Mouse (Mus musculus) intestine, embryonic 14.5 days (tissue): ENCODE data around the gene Reln. TPM values are rescaled to one million over a fixed set of nuclear protein-coding genes. Genes with fewer than 3 reads are reported as not detected.

Experiments
- ATAC-seq: fragments of 200-750 bp; cut with Nextera tagmentation; replicated peaks from 2 replicates; pipeline ENCODE4 v1.8.0; 2017; ENCODE audit warnings: low read depth, moderate number of reproducible peaks, moderate TSS enrichment, moderate library complexity; ENCODE audit not compliant: low FRiP score, low TSS enrichment
- DNase-seq: peaks from one replicate; pipeline ENCODE4 v3.0.0-alpha.2; 2018; ENCODE audit warnings: low spot score
- H3K27ac ChIP-seq: fragments of 300-500 bp; sonication (generic); 2 replicates; pipeline ENCODE4 v1.5.1; 2014; ENCODE audit warnings: low read depth, mild to moderate bottlenecking, control low read depth
- H3K27me3 ChIP-seq: fragments of 300-500 bp; sonication (generic); replicated peaks from 2 replicates; pipeline ENCODE4 v1.6.1; 2014; ENCODE audit warnings: low read length, control low read depth; ENCODE audit not compliant: control insufficient read depth, insufficient read depth
- H3K36me3 ChIP-seq: fragments of 300-500 bp; sonication (generic); 2 replicates; pipeline ENCODE4 v1.6.1; 2014; ENCODE audit warnings: low read length, control low read depth; ENCODE audit not compliant: control insufficient read depth, insufficient read depth
- H3K4me1 ChIP-seq: fragments of 300-500 bp; sonication (generic); replicated peaks from 2 replicates; pipeline ENCODE4 v1.6.1; 2014; ENCODE audit warnings: low read length, control low read depth, mixed read lengths; ENCODE audit not compliant: control insufficient read depth, insufficient read depth
- H3K4me2 ChIP-seq: fragments of 300-500 bp; sonication (generic); 2 replicates; pipeline ENCODE4 v1.6.1; 2014; ENCODE audit warnings: low read length
- H3K4me3 ChIP-seq: fragments of 300-500 bp; sonication (generic); 2 replicates; pipeline ENCODE4 v1.5.1; 2014; ENCODE audit warnings: low read depth, low read length, control low read depth, mixed read lengths
- H3K9ac ChIP-seq: fragments of 300-500 bp; sonication (generic); 2 replicates; pipeline ENCODE4 v1.6.1; 2014; ENCODE audit warnings: mild to moderate bottlenecking, low read length
- H3K9me3 ChIP-seq: fragments of 300-500 bp; sonication (generic); 2 replicates; pipeline ENCODE4 v1.6.1; 2016; ENCODE audit warnings: low read length, control low read depth; ENCODE audit not compliant: control insufficient read depth
- WGBS: fragments of 180-500 bp; shearing (Covaris S2); extraction: QIAGEN DNeasy Blood & Tissue Kit; methylation state at CpG from one replicate; pipeline ENCODE4 v1.1.7; 2014; 5-methylcytosine and 5-hydroxymethylcytosine counted together
- polyA plus RNA-seq: library from polyadenylated mRNA; unstranded; fragments of >200 nt; fragmentation: Nextera tagmentation; extraction: Ambion mirVana; gene quantifications from 2 replicates; pipeline ENCODE4 v1.2.1, GENCODE M21; 2014

Gene Reln
- polyA plus RNA-seq, 1 experiment from 2014 or later: 3.7 TPM

DNA sequence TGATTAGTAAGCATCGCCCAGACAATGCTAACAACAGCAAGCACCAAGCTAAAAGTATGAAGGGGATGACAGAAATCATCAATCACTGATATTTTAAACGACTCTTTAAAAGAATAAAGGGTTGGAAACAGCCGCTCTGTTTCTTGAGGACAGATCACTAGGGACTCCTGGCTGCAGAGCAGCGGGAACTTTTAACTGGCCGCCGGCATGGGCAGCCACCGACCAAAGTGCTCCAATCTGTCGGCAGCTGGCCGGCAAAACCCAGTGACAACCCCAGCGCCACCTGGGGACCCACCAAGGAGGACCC, 1.0 kb downstream of the Reln start:
- Histone ChIP-seq H3K27ac (no peak overlapping the region), H3K36me3 (no peaks in the 10 kb centered on the region), H3K9ac (no peak overlapping the region), H3K4me2 (peak overlapping the region; percentile 92), H3K27me3 (peaks cover 87% of the 10 kb centered on the region), H3K4me3 (peak overlapping the region; percentile 47; the same call in 1 of the 2 replicates), H3K9me3 (no peaks in the 10 kb centered on the region), H3K4me1 (0 out of 2 replicates have a peak, but pooled peaks cover 3% of the 10 kb centered on the region)
- DNase-seq: no peak
- under 1% methylated on average over 10 of the region's 10 CpGs for WGBS
- ATAC-seq: no peak

DNA sequence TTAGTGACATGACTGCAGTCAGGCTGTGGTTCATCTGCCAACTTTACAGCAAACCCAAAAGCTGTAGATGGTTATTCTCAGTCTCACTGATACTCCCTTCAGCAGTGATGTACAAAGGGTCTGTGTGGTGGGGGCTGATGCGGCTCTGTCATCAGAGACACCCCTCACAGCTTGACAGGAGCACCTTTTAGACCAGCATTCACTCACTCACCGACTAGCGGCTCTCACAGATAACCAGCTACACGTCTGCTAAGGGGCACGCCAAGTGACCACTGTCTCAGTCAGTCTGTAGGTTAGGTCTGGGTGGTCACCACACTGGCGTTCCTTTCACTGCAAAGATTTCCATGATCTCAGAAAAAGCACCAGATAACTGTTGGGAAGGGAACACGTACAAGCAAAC, 2.0 kb downstream of the Reln start:
- whole genome bisulfite sequencing: 74% methylated on average over 7 of the region's 7 CpGs
- no peak overlapping the region for H3K27ac ChIP-seq

DNA sequence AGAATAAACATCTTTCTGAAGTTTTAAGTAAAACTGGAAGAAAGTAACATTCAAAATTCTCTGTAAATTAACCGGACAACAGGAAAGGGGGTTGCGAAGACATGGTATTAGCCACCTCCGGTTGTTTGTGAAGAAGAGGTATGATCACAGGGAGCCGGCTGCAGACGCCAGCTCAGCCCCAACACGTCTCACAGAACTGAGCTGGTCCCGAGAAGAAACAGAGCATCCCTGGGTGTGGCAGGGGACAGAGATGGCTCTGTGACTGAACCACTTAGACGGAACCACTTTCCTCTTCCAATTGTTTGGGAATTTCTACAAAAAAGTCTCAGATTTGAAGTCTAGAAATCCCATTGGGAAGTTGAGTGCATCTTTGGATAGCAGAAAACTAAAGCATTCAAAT, 3.5 kb downstream of the Reln start:
- H3K36me3 ChIP-seq: no peaks in the 10 kb centered on the region
- H3K27me3 ChIP-seq: peaks cover 62% of the 10 kb centered on the region
- H3K9me3 ChIP-seq: no peaks in the 10 kb centered on the region
- H3K27ac ChIP-seq: no peak overlapping the region
- no peak overlapping the region for H3K4me2 ChIP-seq
- DNase-seq (no peak), ATAC-seq (no peak)
- WGBS: 87% methylated on average over 8 of the region's 8 CpGs
- 0 out of 2 replicates have a peak, but pooled peaks cover 3% of the 10 kb centered on the region for H3K4me1 ChIP-seq
- H3K9ac ChIP-seq: no peak overlapping the region
- no peak overlapping the region for H3K4me3 ChIP-seq

More for the DNA sequence above, 2.0 kb downstream of the Reln start:
- H3K36me3 ChIP-seq: no peaks in the 10 kb centered on the region
- H3K4me1 ChIP-seq: 0 out of 2 replicates have a peak, but pooled peaks cover 3% of the 10 kb centered on the region
- H3K9ac ChIP-seq: no peak overlapping the region
- H3K4me2 ChIP-seq: no peak overlapping the region
- peaks cover 77% of the 10 kb centered on the region for H3K27me3 ChIP-seq
- ATAC-seq: no peak
- H3K9me3 ChIP-seq: no peaks in the 10 kb centered on the region
- no peak overlapping the region for H3K4me3 ChIP-seq
- no peak for DNase-seq

DNA sequence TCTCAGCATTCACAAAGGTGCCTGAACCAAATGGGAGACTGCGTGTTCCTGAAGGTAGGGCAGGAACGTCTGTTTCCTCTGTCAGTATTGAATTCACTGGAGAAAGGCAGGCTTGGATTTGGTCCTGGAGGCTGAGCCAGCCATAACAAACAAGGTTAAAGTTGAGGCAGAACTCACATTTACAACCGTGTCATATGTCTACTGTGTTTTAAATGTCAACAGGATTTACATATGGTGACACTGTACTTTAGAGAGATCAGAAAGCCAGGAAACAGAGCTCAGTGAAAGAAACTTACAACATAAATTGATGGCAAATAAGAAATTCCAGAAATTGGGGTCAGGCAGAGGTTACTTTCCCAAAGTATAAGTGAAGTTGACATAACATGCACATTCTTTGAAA, 9.1 kb downstream of the Reln start:
- Histone ChIP-seq H3K9me3 (peaks cover 6% of the 10 kb centered on the region; the same call in 1 of the 2 replicates), H3K27ac (no peak overlapping the region), H3K27me3 (peaks cover 7% of the 10 kb centered on the region; the same call in 1 of the 2 replicates), H3K4me1 (no peaks in the 10 kb centered on the region), H3K4me2 (no peak overlapping the region), H3K36me3 (no peaks in the 10 kb centered on the region), H3K9ac (no peak overlapping the region), H3K4me3 (no peak overlapping the region)
- ATAC-seq (no peak), DNase-seq (no peak)
- WGBS: 37% methylated on average over 3 of the region's 3 CpGs

GRCm38 (mm10) chr5:22330802-22331201, 13.7 kb downstream of the Reln start:
- Histone ChIP-seq H3K9ac (no peak overlapping the region), H3K27me3 (no peaks in the 10 kb centered on the region), H3K36me3 (no peaks in the 10 kb centered on the region), H3K4me2 (no peak overlapping the region), H3K4me1 (no peaks in the 10 kb centered on the region), H3K27ac (no peak overlapping the region), H3K9me3 (peaks cover 8% of the 10 kb centered on the region; the same call in 1 of the 2 replicates), H3K4me3 (no peak overlapping the region)
- DNase-seq (no peak), ATAC-seq (no peak)
- WGBS: 35% methylated on average over 5 of the region's 5 CpGs

GRCm38 (mm10) chr5:22328431-22329359, 15.8 kb downstream of the Reln start:
- peaks cover 6% of the 10 kb centered on the region; the same call in 1 of the 2 replicates for H3K9me3 ChIP-seq
- 84% methylated on average over 8 of the region's 8 CpGs for WGBS
- ATAC-seq: no peak

GRCm38 (mm10) chr5:22327170-22327569, 17.3 kb downstream of the Reln start:
- WGBS: 78% methylated on average over 3 of the region's 3 CpGs
- DNase-seq (peak; percentile 67), ATAC-seq (no peak)
- no peak overlapping the region for H3K27ac ChIP-seq
- no peak overlapping the region for H3K4me2 ChIP-seq
- no peak overlapping the region for H3K9ac ChIP-seq
- no peak overlapping the region for H3K4me3 ChIP-seq
- no peaks in the 10 kb centered on the region for H3K27me3 ChIP-seq
- H3K9me3 ChIP-seq: 0 out of 2 replicates have a peak, but pooled peaks cover 2% of the 10 kb centered on the region
- H3K36me3 ChIP-seq: no peaks in the 10 kb centered on the region
- no peaks in the 10 kb centered on the region for H3K4me1 ChIP-seq

More at GRCm38 (mm10) chr5:22328431-22329359, 15.8 kb downstream of the Reln start:
- H3K27me3 ChIP-seq: no peaks in the 10 kb centered on the region
- H3K4me2 ChIP-seq: no peak overlapping the region
- H3K4me1 ChIP-seq: no peaks in the 10 kb centered on the region
- H3K9ac ChIP-seq: no peak overlapping the region
- DNase-seq: no peak
- no peak overlapping the region for H3K4me3 ChIP-seq
- H3K36me3 ChIP-seq: no peaks in the 10 kb centered on the region
- H3K27ac ChIP-seq: no peak overlapping the region

GRCm38 (mm10) chr5:22323801-22324200, 20.7 kb downstream of the Reln start:
- Histone ChIP-seq H3K9me3 (0 out of 2 replicates have a peak, but pooled peaks cover 2% of the 10 kb centered on the region), H3K9ac (no peak overlapping the region), H3K4me3 (no peak overlapping the region), H3K4me1 (no peaks in the 10 kb centered on the region), H3K27me3 (no peaks in the 10 kb centered on the region), H3K36me3 (no peaks in the 10 kb centered on the region), H3K4me2 (no peak overlapping the region), H3K27ac (no peak overlapping the region)
- ATAC-seq (no peak), DNase-seq (no peak)
- WGBS: 91% methylated on average over 1 of the region's 1 CpGs
